Mouse (Mus musculus) kidney, postnatal 0 days (tissue): ENCODE results near the gene Btbd9. TPM values are rescaled to one million over a fixed set of nuclear protein-coding genes. Genes with fewer than 3 reads are reported as not detected.

ENCODE experiments used
- ATAC-seq: fragments of 200-750 bp; cut with Nextera tagmentation; replicated peaks from 2 replicates; pipeline ENCODE4 v1.8.0; 2017; ENCODE audit warnings: low read depth, moderate number of reproducible peaks, moderate TSS enrichment, moderate library complexity; ENCODE audit not compliant: low FRiP score
- DNase-seq: peaks from one replicate; pipeline ENCODE4 v3.0.0-alpha.2; 2016; ENCODE audit warnings: low spot score
- H3K27ac ChIP-seq: fragments of 300-500 bp; sonication (generic); 2 replicates; pipeline ENCODE4 v1.5.1; 2014; ENCODE audit warnings: mild to moderate bottlenecking
- H3K27me3 ChIP-seq: fragments of 300-500 bp; sonication (generic); 2 replicates; pipeline ENCODE4 v1.6.1; 2014; ENCODE audit warnings: low read length, mixed read lengths; ENCODE audit not compliant: insufficient read depth
- H3K36me3 ChIP-seq: fragments of 300-500 bp; sonication (generic); 2 replicates; pipeline ENCODE4 v1.6.1; 2014; ENCODE audit warnings: low read length, mixed read lengths; ENCODE audit not compliant: insufficient read depth
- H3K4me1 ChIP-seq: fragments of 300-500 bp; sonication (generic); replicated peaks from 2 replicates; pipeline ENCODE4 v1.6.1; 2014; ENCODE audit warnings: antibody characterized with exemption, low read length, mixed read lengths; ENCODE audit not compliant: insufficient read depth
- H3K4me2 ChIP-seq: fragments of 300-500 bp; sonication (generic); 2 replicates; pipeline ENCODE4 v1.6.1; 2014; ENCODE audit warnings: mild to moderate bottlenecking, low read length, moderate library complexity, mixed read lengths
- H3K4me3 ChIP-seq: fragments of 300-500 bp; sonication (generic); replicated peaks from 2 replicates; pipeline ENCODE4 v1.5.1; 2014; ENCODE audit warnings: low read depth, low read length
- H3K9ac ChIP-seq: fragments of 300-500 bp; sonication (generic); 2 replicates; pipeline ENCODE4 v1.6.1; 2014; ENCODE audit warnings: low read depth, low read length
- H3K9me3 ChIP-seq: fragments of 300-500 bp; sonication (generic); replicated peaks from 2 replicates; pipeline ENCODE4 v1.6.1; 2016; ENCODE audit warnings: low read length, inconsistent platforms, mixed read lengths
- CTCF ChIP-seq: IDR thresholded peaks from 2 replicates; pipeline ENCODE4 v1.5.1; 2016; ENCODE audit warnings: antibody characterized with exemption, low read depth, mild to moderate bottlenecking, moderate library complexity
- WGBS: fragments of 180-500 bp; shearing (Covaris S2); extraction: QIAGEN DNeasy Blood & Tissue Kit; methylation state at CpG from one replicate; pipeline ENCODE4 v1.1.7; 2014; 5-methylcytosine and 5-hydroxymethylcytosine counted together
- polyA plus RNA-seq: library from polyadenylated mRNA; unstranded; fragments of >200 nt; fragmentation: Nextera tagmentation; extraction: Ambion mirVana; gene quantifications from 2 replicates; pipeline ENCODE4 v1.2.1, GENCODE M21; 2015

Btbd9 gene
- polyA plus RNA-seq, 1 experiment from 2014 or later = 41.1 TPM

DNA sequence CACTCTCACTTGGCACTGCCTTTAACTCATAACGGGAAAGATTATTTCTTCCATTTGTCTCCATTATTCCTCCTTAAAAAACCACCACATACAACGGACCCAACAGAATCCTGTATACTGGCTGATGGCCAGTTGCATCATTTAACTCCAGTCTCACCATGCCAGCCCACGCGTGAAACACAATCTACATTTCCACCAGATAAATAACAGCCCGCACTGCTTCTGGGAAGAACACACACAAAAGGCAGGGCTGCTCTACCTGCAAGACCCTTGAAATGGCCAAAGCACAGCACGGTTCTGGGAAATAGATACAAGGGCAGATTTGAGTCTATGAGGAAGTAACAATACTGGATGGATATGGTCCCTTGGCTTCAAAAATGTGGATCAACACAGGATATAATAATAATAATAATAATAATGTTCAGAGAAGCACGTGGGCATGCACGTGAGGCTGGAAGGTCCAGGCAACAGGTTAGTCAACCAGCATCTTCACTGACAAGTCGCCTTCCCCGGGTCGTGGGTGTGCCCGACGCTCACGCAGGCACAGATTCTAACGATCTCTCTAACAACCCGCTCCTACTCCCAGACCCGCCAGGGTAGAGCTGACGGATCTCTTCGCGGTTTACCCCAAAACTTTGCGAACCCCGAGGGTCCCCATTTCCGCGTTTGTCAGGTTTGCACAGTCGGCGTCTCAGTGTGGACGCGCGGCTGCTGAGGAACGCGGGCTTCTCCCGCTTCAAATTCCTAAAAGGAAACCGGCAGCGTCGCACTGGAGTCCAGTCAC, 975 bp downstream of the Btbd9 start:
- DNase-seq = peak; percentile 51
- peak; percentile 23; the same call in 1 of the 2 replicates for ATAC-seq
- no peak for TF ChIP-seq CTCF

DNA sequence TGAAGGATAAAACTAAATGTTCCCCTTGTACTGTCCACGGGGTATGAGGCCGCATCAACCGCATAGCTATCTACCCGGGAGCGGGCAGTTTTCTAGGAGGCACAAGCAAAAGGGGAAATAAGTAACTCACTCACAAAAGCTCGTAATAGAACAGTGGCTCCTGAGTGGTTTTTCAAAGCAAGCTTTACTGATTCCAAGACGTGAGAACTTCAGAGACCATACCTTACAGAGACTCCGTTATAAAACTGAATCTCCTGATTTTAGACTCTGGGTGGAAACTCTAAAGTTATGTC, 1.6 kb downstream of the Btbd9 start:
- no peak overlapping the region for H3K9ac ChIP-seq
- no peak for TF ChIP-seq CTCF
- no peaks in the 10 kb centered on the region for H3K9me3 ChIP-seq
- ATAC-seq = no peak
- no peaks in the 10 kb centered on the region for H3K36me3 ChIP-seq
- H3K4me1 ChIP-seq = peaks cover 30% of the 10 kb centered on the region
- peak overlapping the region; percentile 90 for H3K4me2 ChIP-seq
- H3K27me3 ChIP-seq = no peaks in the 10 kb centered on the region
- DNase-seq = no peak
- H3K4me3 ChIP-seq = no peak overlapping the region
- 63% methylated on average over 8 of the region's 8 CpGs for WGBS
- H3K27ac ChIP-seq = no peak overlapping the region

More for the DNA sequence above, 975 bp downstream of the Btbd9 start:
- Histone ChIP-seq H3K9ac (peak overlapping the region; percentile 80), H3K36me3 (no peaks in the 10 kb centered on the region), H3K4me3 (peak overlapping the region; percentile 81), H3K27me3 (no peaks in the 10 kb centered on the region), H3K4me1 (peaks cover 25% of the 10 kb centered on the region), H3K27ac (peak overlapping the region; percentile 89), H3K4me2 (peak overlapping the region; percentile 90), H3K9me3 (no peaks in the 10 kb centered on the region)
- WGBS = 4% methylated on average over 35 of the region's 35 CpGs

DNA sequence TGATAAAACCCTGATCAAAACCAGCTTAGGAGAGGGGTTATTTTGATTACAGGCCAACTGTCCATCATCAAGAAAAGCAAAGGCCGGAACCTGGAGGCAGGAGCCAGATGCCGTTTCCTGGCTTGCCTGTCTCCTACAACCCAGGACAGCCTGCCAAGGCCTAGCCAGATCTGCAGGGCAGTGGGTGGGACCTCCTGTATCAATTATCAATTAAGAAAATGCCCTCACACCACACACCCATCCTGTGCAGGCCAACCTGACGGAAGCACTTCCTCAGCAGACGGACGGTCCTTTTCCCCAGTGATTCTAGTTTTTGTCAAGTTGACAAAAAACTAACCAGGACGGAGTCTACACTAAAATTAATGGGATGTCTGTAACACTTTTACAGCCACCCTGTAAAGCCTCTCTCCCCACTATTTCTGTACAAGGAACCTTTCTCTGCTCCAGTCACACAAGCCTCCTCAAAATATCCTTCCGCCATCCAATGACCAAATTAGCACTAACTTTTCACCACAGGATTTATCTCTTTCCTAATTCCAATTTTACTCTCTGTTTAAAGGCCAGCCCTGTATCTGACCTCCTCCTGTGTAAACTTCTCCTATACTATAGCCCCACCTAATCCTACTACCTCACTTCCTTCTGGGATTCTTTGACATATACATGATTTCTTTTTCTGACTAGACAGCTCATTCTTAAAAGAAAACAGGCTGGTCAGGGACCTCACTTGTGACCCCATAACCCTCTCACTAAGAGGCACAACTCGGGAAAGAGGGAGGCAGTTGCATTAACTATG, 2.1 kb downstream of the Btbd9 start:
- Histone ChIP-seq H3K27ac (no peak overlapping the region; the same call in 1 of the 2 replicates), H3K4me2 (peak overlapping the region; percentile 90; the same call in 1 of the 2 replicates), H3K36me3 (no peaks in the 10 kb centered on the region)

DNA sequence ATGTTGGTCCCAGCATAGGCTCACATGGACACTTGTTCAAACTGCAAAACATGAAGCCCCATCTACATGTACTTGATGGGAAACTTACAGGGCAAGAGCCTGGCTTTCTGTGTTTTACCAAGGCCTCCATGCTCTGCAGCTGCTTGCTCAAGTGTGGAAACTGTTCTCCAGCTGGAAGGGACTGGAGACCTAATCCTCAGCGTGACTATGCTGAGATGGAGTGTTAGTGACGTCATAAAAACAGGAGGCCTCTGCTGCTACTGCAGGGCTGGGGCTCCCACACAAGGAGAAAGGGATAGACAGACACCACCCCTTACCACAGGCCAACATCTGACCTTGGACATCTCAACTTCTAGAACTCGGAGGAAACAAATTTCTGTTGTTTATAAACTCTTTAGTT, 5.3 kb downstream of the Btbd9 start:
- DNase-seq (peak; percentile 28), ATAC-seq (no peak)
- TF ChIP-seq CTCF = no peak
- no peak overlapping the region for H3K4me3 ChIP-seq
- H3K27me3 ChIP-seq = no peaks in the 10 kb centered on the region
- H3K9ac ChIP-seq = no peak overlapping the region
- H3K36me3 ChIP-seq = no peaks in the 10 kb centered on the region
- peaks cover 25% of the 10 kb centered on the region for H3K4me1 ChIP-seq
- no peak overlapping the region for H3K27ac ChIP-seq
- H3K4me2 ChIP-seq = no peak overlapping the region
- no peaks in the 10 kb centered on the region for H3K9me3 ChIP-seq
- WGBS = 35% methylated on average over 3 of the region's 3 CpGs

More for the DNA sequence above, 2.1 kb downstream of the Btbd9 start:
- Histone ChIP-seq H3K9ac (no peak overlapping the region), H3K9me3 (no peaks in the 10 kb centered on the region), H3K4me1 (peaks cover 30% of the 10 kb centered on the region), H3K4me3 (no peak overlapping the region), H3K27me3 (no peaks in the 10 kb centered on the region)
- DNase-seq (peak; percentile 19), ATAC-seq (no peak)
- TF ChIP-seq CTCF = no peak
- WGBS = 60% methylated on average over 8 of the region's 8 CpGs

DNA sequence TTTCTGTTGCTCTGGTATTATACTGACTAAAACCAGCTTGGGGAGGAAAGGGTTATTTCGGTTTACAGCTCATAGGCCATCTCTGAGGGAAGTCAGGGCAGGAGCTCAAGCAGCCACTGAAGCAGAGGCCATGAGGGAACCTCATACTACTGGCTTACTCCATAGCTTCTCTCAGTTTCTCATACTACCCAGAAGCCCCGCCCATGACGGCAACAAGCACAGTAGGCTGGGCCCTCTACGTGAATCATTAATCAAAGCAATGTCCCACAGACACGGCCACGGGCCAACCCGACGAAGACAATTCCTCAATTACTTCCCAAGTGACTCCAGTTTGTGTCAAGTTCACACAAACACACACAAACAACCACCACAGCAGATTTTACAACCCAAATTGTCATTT, 6.1 kb downstream of the Btbd9 start:
- Histone ChIP-seq H3K4me3 (no peak overlapping the region), H3K9ac (no peak overlapping the region), H3K27me3 (no peaks in the 10 kb centered on the region), H3K4me1 (peaks cover 23% of the 10 kb centered on the region), H3K27ac (no peak overlapping the region), H3K4me2 (peak overlapping the region; percentile 13; the same call in 1 of the 2 replicates), H3K36me3 (no peaks in the 10 kb centered on the region), H3K9me3 (no peaks in the 10 kb centered on the region)
- 31% methylated on average over 8 of the region's 8 CpGs for WGBS
- DNase-seq = peak; percentile 52
- no peak for ATAC-seq
- TF ChIP-seq CTCF = no peak

DNA sequence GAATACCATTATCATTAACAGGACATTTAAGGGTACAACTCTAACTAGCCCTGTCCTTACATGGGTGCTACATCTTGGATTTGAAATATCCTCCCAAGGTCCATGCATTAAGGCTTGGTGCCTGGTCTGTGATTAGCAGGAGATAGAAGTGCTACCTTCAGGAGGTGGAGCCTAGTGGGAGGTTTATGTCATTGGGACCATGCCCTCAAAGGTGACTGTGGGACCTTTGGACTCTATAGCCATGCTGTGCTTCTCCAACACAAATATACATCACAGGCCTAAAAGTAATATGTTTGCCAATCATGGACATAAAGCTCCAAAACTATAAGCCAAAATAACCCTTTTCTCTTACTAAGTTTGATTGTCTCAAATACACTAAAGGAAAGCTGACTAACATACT, 7.8 kb downstream of the Btbd9 start:
- ATAC-seq (no peak), DNase-seq (no peak)
- no peak for TF ChIP-seq CTCF
- no peaks in the 10 kb centered on the region for H3K27me3 ChIP-seq
- H3K9me3 ChIP-seq = no peaks in the 10 kb centered on the region
- H3K4me1 ChIP-seq = 0 out of 2 replicates have a peak, but pooled peaks cover 13% of the 10 kb centered on the region
- H3K4me2 ChIP-seq = no peak overlapping the region
- H3K36me3 ChIP-seq = no peaks in the 10 kb centered on the region
- no peak overlapping the region for H3K4me3 ChIP-seq
- no peak overlapping the region for H3K9ac ChIP-seq
- H3K27ac ChIP-seq = no peak overlapping the region
